Mouse (Mus musculus): Measurements from ENCODE around the gene Dock11. TPM values are rescaled to one million over a fixed set of nuclear protein-coding genes. Genes with fewer than 3 reads are reported as not detected.

Gene Dock11
- polyA plus RNA-seq (2015; fragmentation: Nextera tagmentation; extraction: Ambion mirVana) = 9.4 and 13.6 TPM in 2 replicates

- no peaks in the 10 kb centered on the region for H3K4me1 ChIP-seq
- 26% methylated on average over 28 of the region's 38 CpGs for WGBS
- H3K4me3 ChIP-seq = peak within 1 kb of the TSS; percentile 56
- peak within 1 kb of the TSS; percentile 51; the same call in 1 of the 2 replicates for H3K27ac ChIP-seq
- H3K9me3 ChIP-seq = no peaks in the 10 kb centered on the region
- peak within 1 kb of the TSS; percentile 73 for H3K9ac ChIP-seq
- no peaks in the 10 kb centered on the region for H3K36me3 ChIP-seq
- H3K4me2 ChIP-seq = peak within 1 kb of the TSS; percentile 66
- H3K27me3 ChIP-seq = no peaks in the 10 kb centered on the region
- peak; percentile 75; the same call in 1 of the 2 replicates for ATAC-seq (ENCODE audit: insufficient number of reproducible peaks, insufficient read depth, low FRiP score, low TSS enrichment, low read depth)
Observed at GRCm38 (mm10) chrX:35888087-35888895, at the start of gene Dock11. Dock11 (plus strand) TSS chrX:35888832.

DNA sequence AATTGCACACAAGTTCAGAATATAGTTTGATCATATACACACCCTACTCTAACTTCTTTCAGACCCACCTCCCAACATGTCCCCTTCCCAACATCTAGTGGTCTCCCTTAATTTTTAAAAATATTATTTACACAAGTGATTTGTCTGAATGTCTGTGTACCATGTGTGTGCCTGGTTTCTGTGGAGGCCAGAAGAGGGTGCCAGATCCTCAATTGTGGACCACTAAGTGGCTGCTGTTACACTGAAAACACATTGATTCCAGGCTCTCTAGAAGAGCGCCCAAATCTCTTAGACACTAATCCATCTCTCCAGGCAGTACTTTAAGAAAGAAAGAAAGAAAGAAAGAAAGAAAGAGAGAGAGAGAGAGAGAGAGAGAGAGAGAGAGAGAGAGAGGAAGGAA is 8.9 kb upstream of the Dock11 start:
- no peaks in the 10 kb centered on the region for H3K36me3 ChIP-seq
- H3K9me3 ChIP-seq = no peaks in the 10 kb centered on the region
- 62% methylated on average over 1 of the region's 1 CpGs for WGBS
- no peak overlapping the region for H3K27ac ChIP-seq
- no peak for ATAC-seq (ENCODE audit: insufficient number of reproducible peaks, insufficient read depth, low FRiP score, low TSS enrichment, low read depth)
- no peak overlapping the region for H3K4me3 ChIP-seq
- H3K9ac ChIP-seq = no peak overlapping the region
- H3K4me1 ChIP-seq = no peaks in the 10 kb centered on the region
- no peak overlapping the region for H3K4me2 ChIP-seq
- H3K27me3 ChIP-seq = no peaks in the 10 kb centered on the region

GRCm38 (mm10) chrX:35888945-35889799 is 540 bp downstream of the Dock11 start:
- no peak for ATAC-seq (ENCODE audit: insufficient number of reproducible peaks, insufficient read depth, low FRiP score, low TSS enrichment, low read depth)
- Histone ChIP-seq H3K9ac (peak overlapping the region; percentile 73), H3K4me3 (peak overlapping the region; percentile 56), H3K4me1 (no peaks in the 10 kb centered on the region), H3K4me2 (peak overlapping the region; percentile 66), H3K9me3 (no peaks in the 10 kb centered on the region), H3K27ac (peak overlapping the region; percentile 51; the same call in 1 of the 2 replicates), H3K36me3 (no peaks in the 10 kb centered on the region), H3K27me3 (no peaks in the 10 kb centered on the region)
- 22% methylated on average over 57 of the region's 58 CpGs for WGBS

DNA sequence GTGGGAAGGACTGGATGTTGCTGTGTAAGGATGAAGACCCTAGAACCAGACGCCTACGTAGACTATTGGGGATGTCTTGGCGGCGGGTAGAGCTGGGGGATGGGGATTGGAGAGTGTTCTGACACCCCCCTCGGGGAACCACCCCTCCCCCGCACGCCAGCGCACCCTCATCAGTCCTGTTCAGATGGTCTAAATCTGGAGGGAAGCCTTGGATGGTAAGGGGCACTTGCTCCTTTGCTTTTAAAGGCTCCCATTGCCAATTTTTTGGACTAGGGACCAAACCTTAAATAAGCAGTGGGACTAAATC is 1.1 kb downstream of the Dock11 start:
- H3K9ac ChIP-seq = peak overlapping the region; percentile 73
- 23% methylated on average over 8 of the region's 8 CpGs for WGBS
- H3K27me3 ChIP-seq = no peaks in the 10 kb centered on the region
- H3K27ac ChIP-seq = no peak overlapping the region
- H3K4me3 ChIP-seq = peak overlapping the region; percentile 56
- H3K4me1 ChIP-seq = no peaks in the 10 kb centered on the region
- peak overlapping the region; percentile 66 for H3K4me2 ChIP-seq
- no peak for ATAC-seq (ENCODE audit: insufficient number of reproducible peaks, insufficient read depth, low FRiP score, low TSS enrichment, low read depth)
- no peaks in the 10 kb centered on the region for H3K36me3 ChIP-seq
- H3K9me3 ChIP-seq = no peaks in the 10 kb centered on the region

- H3K9ac ChIP-seq = no peak overlapping the region
- H3K27ac ChIP-seq = no peak overlapping the region
- no peaks in the 10 kb centered on the region for H3K27me3 ChIP-seq
- no peaks in the 10 kb centered on the region for H3K36me3 ChIP-seq
- H3K9me3 ChIP-seq = no peaks in the 10 kb centered on the region
- 73% methylated on average over 5 of the region's 5 CpGs for WGBS
- no peak overlapping the region for H3K4me3 ChIP-seq
- no peak overlapping the region for H3K4me2 ChIP-seq
- no peaks in the 10 kb centered on the region for H3K4me1 ChIP-seq
- no peak for ATAC-seq (ENCODE audit: insufficient number of reproducible peaks, insufficient read depth, low FRiP score, low TSS enrichment, low read depth)
Observed at GRCm38 (mm10) chrX:35891534-35892125, 3.0 kb downstream of the Dock11 start.

- ATAC-seq (ENCODE audit: insufficient number of reproducible peaks, insufficient read depth, low FRiP score, low TSS enrichment, low read depth) = no peak
Observed at GRCm38 (mm10) chrX:35892377-35892776, 3.7 kb downstream of the Dock11 start.

DNA sequence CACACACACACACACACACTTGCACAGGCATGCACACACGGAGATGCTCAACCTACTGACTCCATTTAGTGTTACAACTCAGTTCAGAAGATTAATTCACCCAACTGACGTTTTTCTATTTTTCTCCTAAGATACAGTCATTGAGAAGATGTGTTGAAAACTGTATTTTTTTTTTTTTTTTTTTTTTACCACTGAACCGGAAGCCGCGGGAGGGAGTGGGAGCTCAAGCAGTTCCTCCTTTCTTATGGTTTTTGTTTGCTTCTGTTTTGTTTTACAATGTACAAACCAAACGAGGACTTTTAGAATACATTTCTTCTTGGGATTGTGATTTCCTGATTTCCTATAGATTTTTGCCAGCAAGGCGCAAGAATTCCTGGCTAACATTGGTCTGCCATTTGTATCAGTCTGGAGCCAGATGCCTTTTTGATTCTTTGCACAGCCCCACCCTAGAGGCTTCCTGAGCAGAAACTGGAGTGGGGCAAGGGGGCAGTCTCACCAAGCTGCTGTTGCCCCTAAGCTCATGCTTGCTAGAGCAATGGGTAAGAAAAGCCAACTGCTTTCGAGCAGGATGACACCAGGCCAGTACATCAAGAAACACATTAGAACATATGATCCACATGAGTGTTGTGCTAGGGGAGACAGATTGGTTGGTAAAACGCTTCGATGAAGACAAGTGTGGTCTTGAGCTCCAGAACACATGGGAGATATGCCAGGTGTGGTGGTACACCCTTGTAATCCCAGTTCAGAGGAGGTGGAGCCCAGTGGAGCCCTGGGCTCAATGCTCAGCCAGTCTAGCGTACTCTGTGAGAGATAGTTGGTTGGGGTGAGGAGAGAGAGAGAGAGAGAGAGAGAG is 9.2 kb downstream of the Dock11 start:
- no peaks in the 10 kb centered on the region for H3K4me1 ChIP-seq
- WGBS = 78% methylated on average over 11 of the region's 11 CpGs
- no peaks in the 10 kb centered on the region for H3K36me3 ChIP-seq
- H3K4me3 ChIP-seq = no peak overlapping the region
- no peak overlapping the region for H3K9ac ChIP-seq
- no peaks in the 10 kb centered on the region for H3K9me3 ChIP-seq
- no peak overlapping the region for H3K27ac ChIP-seq
- no peak overlapping the region for H3K4me2 ChIP-seq
- no peak for ATAC-seq (ENCODE audit: insufficient number of reproducible peaks, insufficient read depth, low FRiP score, low TSS enrichment, low read depth)
- no peaks in the 10 kb centered on the region for H3K27me3 ChIP-seq

More at GRCm38 (mm10) chrX:35892377-35892776, 3.7 kb downstream of the Dock11 start:
- 51% methylated on average over 5 of the region's 5 CpGs for WGBS
- H3K9me3 ChIP-seq = no peaks in the 10 kb centered on the region
- H3K4me1 ChIP-seq = no peaks in the 10 kb centered on the region
- H3K27ac ChIP-seq = no peak overlapping the region
- H3K9ac ChIP-seq = no peak overlapping the region
- no peak overlapping the region for H3K4me2 ChIP-seq
- H3K27me3 ChIP-seq = no peaks in the 10 kb centered on the region
- H3K36me3 ChIP-seq = no peaks in the 10 kb centered on the region
- no peak overlapping the region for H3K4me3 ChIP-seq

GRCm38 (mm10) chrX:35898501-35898766 is 9.8 kb downstream of the Dock11 start:
- no peak overlapping the region for H3K4me2 ChIP-seq
- H3K4me3 ChIP-seq = no peak overlapping the region
- no peak for ATAC-seq (ENCODE audit: insufficient number of reproducible peaks, insufficient read depth, low FRiP score, low TSS enrichment, low read depth)
- no peaks in the 10 kb centered on the region for H3K9me3 ChIP-seq
- WGBS = 87% methylated on average over 2 of the region's 2 CpGs
- H3K27ac ChIP-seq = no peak overlapping the region
- no peaks in the 10 kb centered on the region for H3K36me3 ChIP-seq
- H3K9ac ChIP-seq = no peak overlapping the region
- no peaks in the 10 kb centered on the region for H3K27me3 ChIP-seq
- no peaks in the 10 kb centered on the region for H3K4me1 ChIP-seq

- H3K27ac ChIP-seq = no peak overlapping the region
- WGBS = 65% methylated on average over 7 of the region's 7 CpGs
- H3K36me3 ChIP-seq = no peaks in the 10 kb centered on the region
- H3K27me3 ChIP-seq = no peaks in the 10 kb centered on the region
- H3K4me1 ChIP-seq = no peaks in the 10 kb centered on the region
- no peak for ATAC-seq (ENCODE audit: insufficient number of reproducible peaks, insufficient read depth, low FRiP score, low TSS enrichment, low read depth)
- H3K9me3 ChIP-seq = no peaks in the 10 kb centered on the region
- H3K4me3 ChIP-seq = no peak overlapping the region
- H3K4me2 ChIP-seq = no peak overlapping the region
- H3K9ac ChIP-seq = no peak overlapping the region
Observed at GRCm38 (mm10) chrX:35904352-35904751, 15.7 kb downstream of the Dock11 start.

- Histone ChIP-seq H3K27me3 (no peaks in the 10 kb centered on the region), H3K4me2 (no peak overlapping the region), H3K4me3 (no peak overlapping the region), H3K36me3 (no peaks in the 10 kb centered on the region), H3K27ac (no peak overlapping the region), H3K9ac (no peak overlapping the region), H3K4me1 (no peaks in the 10 kb centered on the region), H3K9me3 (no peaks in the 10 kb centered on the region)
- 75% methylated on average over 4 of the region's 4 CpGs for WGBS
- ATAC-seq (ENCODE audit: insufficient number of reproducible peaks, insufficient read depth, low FRiP score, low TSS enrichment, low read depth) = no peak
Observed at GRCm38 (mm10) chrX:35906696-35907330, 18.2 kb downstream of the Dock11 start.

- Histone ChIP-seq H3K4me2 (no peak overlapping the region), H3K36me3 (no peaks in the 10 kb centered on the region), H3K27me3 (no peaks in the 10 kb centered on the region), H3K4me1 (no peaks in the 10 kb centered on the region), H3K9me3 (no peaks in the 10 kb centered on the region), H3K9ac (no peak overlapping the region), H3K4me3 (no peak overlapping the region), H3K27ac (no peak overlapping the region)
- ATAC-seq (ENCODE audit: insufficient number of reproducible peaks, insufficient read depth, low FRiP score, low TSS enrichment, low read depth) = no peak
- WGBS = 59% methylated on average over 2 of the region's 2 CpGs
Observed at GRCm38 (mm10) chrX:35919558-35919957, 30.9 kb downstream of the Dock11 start.
